Mouse (Mus musculus): ENCODE data around the gene Coro6.
A peak's percentile ranks its signal among the peaks of the same experiment; 100 is the strongest.

The Coro6 gene

DNA sequence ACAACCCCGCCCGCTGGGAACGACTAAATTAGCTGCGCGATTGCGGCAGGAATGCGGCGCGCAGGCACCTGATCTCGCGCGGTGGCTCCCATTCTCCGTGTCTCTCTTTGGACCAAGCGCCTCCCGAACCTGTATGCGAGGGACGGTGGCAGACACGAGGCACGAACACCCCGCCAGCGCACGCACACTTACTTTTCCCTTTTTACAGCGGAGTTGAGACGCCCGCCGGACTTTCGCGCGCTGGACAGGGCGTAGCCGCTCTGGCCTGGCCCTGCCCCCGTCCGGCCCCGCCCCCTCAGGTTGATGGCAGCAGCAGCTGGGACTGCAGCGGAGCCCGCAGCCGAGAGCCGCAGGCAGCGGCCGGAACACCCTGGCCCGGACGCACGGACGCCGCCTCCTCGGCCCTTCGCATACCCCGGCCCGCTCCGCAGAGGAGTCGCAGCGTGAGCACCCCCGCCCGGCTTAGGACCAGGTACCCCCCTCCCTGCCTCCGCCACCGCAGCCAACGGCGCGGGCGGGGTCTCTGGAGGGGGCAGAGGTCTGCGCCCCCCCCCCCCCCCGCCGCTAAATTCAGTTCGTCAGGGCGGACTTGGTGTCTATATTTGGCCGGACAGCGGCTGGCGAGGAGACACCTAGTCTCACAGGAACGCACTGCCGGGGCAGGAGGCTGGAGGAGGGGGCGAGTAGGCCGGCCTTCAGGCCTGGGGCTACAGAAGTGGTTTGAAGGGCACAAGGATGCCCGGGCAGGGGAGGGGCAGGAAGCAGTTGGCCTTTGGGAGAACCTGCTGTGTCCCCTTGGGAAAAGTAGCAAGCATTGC, at the start of gene Coro6:
TSS of gene Coro6 (plus strand) at position 129 of the 818 bp plus-strand sequence.
- peak; percentile 65 to 78 for DNase-seq

DNA sequence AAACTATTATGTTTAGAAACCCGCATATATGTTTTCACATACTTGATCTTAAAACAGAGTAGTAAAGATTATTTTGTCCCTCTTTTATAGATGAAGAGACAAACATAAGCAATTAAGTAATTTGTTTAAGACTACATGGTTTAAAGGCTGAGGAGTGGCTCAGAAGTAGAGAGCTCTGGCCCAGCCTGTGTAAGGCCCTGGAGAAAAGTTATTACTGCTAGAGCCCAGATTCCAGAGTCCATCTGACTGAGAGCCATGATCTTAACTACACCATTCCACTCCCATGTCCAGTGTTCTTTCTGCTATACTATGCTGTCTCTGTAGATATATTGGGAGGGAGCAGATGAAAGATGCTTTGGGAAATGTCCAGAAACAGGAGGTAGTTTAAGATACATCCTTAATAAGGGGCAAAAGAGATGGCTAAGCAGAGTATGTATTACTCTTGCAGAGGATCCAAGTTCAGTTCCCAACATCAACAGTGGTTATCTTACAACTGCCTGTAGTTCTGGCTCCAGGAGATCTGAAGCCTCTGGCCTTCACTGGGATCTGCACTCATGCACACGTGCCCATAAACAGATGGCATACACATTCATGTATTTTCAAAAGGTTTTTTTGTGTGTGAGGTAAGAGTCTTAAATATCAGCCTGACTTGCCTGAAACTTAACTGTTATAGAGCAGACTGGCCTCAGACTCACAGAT, 47.9 kb upstream of the Coro6 start:
- DNase-seq: no peak

DNA sequence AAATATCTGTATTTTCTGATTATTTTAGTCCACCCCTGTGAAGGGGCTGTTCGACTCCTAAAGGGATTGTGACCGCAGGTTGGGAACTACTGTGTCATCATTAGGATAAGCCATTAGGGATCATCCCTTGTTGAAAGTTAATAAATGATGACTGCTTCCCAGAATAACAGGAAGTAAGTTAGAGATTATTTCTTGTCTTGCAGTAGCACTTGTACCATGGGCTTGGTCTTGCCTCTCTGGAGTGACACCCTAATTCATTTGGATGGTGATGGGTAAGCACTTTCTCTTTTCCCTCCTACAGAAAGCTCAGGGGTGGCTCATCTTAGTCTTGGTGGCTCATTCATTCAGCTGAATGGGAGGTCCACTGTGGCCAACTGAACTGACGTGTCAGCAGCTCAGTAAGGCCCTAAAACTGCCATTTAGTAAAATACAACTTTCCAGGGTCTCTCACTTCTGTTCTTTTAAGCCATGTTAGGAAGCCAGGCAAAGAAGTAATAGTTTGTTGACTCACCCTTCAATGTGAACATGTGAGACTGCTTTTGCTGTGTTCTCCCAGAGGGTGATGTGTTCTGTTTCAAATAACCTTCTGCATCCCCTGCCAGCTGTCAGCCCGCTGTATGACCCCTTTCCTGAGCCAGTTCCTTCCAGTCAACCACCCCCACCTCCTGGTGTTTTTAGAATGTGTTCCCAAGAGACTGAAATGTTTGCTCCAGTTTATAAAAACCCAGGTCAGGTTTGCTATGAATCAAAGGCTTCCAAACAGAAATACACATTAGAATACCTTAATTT, 45.8 kb upstream of the Coro6 start:
- no peak for DNase-seq

DNA sequence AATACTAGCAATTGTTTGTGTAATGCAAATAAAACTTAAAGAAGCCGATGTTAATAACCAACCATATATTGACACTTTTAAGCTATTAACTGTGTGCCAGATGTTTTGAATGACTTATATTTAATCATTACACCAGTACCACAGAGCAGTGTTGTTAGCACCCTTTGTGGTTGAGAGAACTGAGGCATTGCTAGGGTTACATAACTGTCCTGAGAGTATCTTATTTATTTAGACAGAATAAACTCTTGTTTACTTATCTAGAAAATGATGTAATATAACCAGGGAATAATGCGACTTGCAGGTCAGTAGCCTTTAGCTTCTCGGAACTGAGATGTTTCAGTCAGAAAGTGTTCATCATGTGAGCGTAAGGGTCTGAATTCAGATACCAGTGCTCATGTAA, 44.2 kb upstream of the Coro6 start:
- DNase-seq: no peak

DNA sequence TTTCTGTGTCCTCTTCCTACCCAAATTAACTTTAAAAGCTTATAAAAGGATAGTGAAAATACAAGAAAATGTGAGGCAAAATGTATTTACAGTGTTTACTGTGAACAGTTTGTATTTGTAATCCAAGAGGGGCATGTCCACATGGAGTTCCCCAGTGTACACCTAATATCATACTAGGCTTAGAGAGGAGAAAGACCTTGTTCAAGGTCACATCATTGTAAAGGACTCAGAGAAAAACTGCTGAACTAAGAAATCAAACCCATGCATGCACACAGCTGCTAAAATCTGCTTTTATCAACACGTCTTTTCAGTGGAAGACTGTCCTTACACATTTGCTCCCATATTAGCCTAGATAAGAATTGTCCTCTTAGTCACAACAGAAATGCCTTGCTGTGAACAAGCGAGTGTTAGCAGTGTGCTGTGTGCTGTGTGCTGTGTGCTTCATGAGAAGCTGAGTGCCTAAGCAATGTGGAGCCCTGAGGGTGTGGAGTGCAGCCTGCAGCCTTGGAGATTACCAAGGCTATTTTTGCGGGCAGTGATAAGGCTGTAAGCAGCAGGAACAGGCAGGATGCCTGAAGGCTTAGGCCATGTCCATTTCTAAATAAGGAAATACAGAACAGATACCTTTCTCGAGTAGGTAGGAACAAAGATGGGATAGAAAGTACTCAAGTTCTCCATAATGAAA, 38.9 kb upstream of the Coro6 start:
- DNase-seq: no peak

DNA sequence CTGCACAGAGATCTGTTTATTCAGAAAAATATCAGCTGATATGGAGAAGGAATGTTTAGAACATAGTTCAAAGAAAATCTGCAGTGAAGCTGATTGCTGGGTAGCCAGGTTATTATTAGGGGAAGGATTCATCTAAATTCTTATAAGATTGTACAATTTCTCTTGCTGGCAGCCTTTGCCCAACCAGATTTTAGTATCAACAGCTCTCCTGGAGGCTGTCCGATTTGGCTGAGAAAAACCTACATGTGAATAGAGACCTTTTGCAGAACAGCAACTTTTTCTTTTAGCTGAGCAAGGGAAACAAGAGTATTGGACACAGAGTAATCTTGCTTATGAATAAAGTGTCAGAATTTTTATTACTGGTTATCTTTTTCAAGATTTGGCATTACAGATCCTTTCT, 33.8 kb upstream of the Coro6 start:
- DNase-seq: no peak

DNA sequence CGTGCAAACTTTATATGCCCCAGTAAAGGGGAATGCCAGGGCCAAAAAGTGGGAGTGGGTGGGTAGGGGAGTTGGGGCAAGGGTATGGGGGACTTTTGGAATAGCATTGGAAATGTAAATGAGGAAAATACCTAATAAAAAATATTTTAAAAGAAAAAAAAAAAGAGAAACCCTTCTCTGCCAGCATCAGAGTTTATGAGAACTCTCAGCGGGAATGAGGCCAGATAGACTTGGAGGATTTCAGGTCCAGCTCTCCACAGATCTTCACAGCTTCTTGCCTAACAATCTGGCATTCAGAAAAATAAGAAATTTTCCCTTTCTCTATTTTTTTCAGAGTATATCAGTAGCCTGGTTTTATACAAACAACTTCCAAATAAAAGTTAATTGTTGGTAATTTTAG, 25.2 kb upstream of the Coro6 start:
- DNase-seq: no peak

DNA sequence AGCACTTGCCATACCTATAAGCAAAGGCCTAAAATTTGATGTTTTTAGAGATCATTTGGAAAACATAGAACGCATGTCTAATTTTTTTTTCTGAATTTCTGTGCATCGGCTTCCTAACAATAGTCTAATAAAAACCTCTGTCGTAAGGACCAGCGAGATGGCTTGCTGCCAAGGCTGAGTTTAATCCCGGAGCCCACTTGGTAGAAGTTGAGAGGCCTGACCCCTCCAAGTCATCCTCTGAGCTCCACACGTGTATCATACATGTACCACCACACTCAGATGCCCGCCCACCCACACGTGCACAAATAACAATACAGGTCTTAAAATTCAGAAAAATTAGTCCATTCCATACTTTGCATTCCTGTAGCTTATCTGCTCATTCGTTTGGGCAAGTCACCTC, 22.1 kb upstream of the Coro6 start:
- no peak for DNase-seq

DNA sequence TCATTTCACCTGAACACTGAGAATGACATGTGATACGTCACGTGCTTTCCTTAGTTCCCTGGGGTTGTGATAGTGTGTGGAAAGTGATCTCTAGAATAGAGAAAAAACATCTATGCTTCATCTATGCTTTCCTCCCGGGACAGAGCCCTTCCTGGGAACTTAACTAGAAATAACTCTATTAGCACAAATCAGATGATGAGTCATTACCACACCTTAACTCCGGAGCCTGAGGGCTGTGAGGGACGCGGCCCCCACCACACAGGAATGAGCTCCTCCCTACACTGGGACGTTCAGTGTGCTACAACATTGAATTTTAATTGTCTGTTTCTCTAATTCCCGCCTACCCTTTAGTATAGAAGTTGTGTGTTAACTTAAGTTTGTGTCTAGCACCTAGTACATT, 21.2 kb upstream of the Coro6 start:
- no peak for DNase-seq

DNA sequence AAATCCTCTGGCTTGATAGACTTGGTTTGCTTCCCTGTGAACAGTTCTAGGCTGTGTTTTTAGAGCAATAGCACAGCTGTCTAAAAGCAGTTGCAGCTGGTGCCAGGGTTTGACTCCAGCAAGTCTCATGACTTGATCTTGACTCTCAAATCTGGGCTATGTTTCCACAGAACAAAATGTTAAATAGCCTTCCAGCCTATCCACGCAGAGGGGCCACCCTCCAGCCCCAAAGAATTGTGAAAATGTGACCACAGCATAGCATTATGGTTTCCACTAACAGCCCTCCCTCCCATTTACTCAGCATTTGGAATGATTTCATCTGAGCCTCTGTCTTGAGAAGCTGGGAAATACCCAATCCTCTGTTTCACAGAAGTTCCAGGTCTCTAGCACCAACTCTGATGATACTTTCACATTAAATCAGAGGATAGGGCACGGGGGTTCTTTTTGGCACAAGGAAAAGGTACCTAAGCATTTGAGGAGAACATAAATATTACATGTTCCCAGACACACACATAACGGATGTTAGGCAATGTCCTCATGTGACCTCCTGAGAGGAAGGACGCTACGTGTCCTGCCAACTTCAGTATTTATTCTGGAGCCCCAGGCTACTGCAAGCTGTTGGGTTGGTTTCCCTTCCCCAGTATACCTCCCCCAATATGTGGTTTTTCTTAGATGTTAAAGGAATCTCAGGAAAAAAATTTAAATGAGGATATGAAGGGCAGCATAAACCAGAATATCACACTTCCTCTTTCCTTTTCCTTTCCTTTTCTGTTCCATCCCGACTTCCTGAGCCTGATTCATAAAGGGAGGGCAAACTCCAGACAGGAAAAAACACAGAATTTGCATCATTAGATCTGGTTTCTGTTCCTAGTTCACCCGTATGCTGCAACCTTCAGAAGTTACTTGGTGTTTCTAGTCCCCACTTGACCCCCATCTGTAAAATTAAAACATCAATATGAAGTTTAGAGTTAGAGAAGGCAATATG, 19.7 kb upstream of the Coro6 start:
- DNase-seq: peak; percentile 37 to 55

DNA sequence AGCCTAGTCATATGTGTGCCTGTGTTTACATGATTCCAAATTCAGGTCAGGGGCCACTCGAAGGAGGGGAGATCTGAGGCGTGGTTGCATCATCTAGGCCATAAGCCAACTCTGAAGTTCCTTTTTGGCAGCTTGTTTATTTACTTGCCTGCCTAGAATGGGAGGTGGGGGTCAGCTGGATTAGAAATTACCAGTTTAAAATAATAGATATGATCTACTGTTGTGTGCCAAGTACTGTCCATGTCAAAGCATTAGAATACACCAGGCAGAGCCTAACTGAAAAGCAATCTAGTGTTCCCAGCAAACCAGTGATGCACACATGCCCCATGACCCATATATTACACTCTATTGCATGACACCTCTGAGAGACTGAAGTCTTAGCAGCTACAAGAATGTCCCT, 17.3 kb upstream of the Coro6 start:
- peak in 1 of 2 experiments; percentile 52 for DNase-seq

DNA sequence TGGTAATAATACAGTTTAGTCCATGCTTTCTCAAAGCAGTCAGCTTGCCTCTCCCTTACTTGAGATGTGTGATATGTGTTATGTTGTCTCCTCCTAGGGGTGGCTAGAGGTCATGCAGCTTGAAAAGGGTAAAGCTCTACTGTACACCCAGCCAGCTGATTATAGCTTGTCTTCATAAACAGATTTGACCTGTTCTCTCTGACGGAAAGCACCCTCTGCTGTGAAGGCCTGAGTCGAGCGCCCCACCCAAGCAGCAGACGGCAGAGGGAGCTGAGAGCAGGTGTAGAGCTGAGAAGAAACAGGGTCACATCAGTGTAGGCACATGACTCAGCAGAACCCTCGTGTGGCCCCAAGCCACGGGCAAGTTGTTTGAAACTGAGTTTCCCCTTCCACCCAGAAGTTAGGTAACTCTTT, 15.6 kb upstream of the Coro6 start:
- peak; percentile 63 to 75 for DNase-seq

DNA sequence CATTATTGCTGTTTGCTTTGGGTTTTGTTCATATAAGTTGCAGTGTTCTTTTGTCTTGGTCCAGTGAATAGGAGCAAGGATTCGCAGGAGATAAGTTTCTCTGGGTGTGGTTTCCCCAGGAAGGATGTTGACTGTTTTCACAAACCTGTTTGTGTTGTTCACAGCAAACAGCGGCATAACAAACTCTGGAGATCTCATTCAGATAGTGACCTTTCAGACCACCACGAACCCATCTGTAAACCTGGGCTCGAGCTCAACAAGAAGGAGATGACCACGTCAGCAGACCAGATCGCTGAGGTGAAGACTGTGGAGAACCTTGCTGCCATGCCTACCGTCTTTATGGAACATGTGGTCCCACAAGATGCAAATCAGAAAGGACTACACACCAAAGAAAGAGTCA, 13.0 kb upstream of the Coro6 start:
- DNase-seq: no peak

DNA sequence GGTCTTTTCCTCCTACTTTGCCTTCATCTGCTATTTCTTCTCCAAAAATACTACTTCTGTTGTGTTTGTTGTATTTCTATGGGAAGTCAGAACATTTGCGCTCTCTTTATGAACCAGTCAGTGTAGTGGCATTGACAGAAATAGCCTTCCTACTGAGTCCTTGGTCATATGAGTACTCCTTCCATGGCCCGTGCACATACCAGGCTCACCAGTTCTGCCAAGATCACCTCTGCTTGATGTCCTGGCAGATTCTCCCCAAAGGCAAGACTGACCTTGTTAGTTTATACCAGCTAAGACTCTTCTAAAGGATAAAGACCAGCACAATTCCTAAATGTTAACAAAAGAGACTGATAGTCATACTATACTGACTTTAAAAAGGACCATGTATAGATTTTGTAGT, 10.5 kb upstream of the Coro6 start:
- DNase-seq: no peak

DNA sequence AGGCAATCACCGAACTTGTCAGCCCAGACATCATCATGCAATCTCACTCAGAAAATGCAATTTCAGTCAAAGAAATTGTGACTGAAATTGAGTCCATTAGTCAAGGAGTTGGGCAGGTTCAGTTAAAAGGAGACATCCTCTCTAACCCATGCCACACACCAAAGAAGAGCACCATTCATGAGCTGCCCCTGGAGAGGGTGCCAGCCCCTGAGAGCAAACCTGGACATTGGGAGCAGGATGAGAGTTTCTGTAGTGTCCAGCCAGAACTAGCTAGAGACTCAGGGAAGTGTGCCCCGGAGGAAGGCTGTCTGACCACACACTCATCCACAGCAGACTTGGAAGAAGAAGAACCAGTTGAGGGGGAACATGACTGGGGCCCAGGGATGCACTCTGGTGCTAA, 8.8 kb upstream of the Coro6 start:
- no peak for DNase-seq

DNA sequence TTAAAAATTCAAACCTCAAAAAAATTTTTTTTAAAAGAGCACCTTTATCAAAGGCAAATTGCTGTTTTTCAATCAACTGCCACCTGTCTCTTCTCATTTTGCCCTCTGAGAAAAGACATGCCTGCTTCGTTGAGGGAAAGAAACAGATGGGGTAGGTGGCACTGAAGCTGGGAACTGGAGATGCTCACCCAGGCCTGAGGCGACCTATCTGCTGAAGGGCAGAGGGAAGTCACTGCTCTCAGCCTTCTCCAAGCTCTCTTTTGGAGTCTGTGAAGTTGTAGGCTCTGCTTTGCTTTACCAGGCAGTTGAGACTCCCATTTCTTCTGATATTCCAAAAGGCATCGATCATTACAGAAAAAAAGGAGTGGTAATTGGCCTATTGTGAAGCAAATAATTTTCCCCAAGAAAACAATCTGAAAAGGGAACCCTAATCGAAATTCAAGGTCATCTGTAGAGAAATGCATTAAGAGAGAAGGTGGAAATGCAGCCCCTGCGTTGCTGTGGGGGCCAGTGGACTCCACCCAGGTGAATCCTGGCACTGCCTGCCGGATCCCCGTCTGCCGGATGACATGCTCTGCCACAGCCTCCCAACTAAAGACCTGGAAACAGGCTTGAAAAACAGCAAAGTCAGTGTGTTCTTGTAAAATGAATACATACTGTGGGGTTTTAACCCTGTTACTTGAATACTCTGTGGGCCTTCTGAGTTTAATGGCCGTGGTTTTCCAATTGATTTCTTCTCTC, 6.3 kb upstream of the Coro6 start:
- DNase-seq: no peak

DNA sequence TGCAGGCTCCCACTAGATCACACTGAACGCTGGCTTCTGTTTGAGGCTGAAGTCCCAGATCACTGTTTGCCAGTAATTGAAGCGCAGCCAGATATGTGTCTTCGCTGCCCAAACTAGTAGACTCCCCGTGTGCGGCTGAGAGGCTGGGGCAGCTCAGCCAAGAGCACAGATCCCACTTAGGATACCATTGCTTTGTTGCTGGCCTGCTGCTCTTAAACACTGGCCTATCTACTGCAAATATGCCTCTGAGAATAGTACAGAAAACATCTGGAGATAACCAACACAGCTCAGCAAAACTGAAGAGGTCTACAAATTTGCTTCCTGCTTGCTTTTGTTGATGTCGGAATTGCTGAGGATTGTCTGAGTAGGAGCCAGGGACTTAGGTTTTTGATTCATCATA, 5.3 kb upstream of the Coro6 start:
- peak in 1 of 2 experiments; percentile 26 for DNase-seq

DNA sequence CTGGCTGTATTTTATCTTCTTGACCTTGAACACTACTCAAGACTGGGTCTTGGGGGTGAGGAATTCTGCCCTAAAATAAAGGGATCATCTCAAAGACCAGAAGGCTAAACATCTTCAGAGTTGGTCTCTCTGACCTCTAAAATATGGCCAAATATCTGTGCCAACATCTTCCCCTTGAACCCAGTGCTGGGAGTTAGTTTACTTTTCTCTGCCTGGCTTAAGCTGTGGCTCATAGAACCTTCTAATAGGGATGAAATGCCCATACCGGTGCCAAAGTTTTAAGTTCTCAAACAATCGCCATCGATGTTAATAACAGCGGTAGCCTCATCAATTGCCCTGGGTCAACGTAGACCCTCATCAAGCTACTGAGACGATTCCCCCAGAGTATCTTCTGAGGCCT, 355 bp upstream of the Coro6 start:
- DNase-seq: no peak

DNA sequence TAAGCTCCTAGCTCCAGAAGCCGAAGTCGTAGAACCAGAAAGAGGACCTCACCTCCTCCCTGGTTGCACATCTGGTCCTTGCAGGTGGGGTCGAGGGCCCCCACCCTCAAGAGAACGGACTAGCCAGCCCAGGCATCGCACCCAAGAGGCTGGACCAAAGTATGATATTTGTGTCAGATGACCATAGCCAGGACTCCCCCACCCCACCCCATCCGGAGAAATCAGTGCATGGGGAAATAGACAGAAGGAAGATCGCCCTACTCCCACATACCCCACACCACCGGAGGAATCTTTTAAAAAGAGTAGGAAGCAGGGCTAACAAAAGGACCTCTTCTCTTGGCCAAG, 862 bp downstream of the Coro6 start:
- DNase-seq: no peak

DNA sequence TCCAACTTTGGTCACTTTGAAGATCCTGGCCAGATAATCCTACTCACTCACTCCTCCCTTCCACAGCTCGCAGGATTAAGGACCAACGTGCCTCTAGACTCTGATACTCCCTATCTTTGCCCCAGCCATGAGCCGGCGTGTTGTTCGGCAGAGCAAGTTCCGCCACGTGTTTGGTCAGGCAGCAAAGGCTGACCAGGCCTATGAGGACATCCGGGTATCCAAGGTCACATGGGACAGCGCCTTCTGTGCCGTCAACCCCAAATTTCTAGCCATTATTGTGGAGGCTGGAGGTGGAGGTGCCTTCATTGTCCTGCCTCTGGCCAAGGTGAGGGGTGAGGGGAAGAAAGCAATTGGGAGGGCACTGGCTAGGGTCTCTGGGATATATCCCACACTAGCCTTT, 1.6 kb downstream of the Coro6 start:
- no peak for DNase-seq

DNA sequence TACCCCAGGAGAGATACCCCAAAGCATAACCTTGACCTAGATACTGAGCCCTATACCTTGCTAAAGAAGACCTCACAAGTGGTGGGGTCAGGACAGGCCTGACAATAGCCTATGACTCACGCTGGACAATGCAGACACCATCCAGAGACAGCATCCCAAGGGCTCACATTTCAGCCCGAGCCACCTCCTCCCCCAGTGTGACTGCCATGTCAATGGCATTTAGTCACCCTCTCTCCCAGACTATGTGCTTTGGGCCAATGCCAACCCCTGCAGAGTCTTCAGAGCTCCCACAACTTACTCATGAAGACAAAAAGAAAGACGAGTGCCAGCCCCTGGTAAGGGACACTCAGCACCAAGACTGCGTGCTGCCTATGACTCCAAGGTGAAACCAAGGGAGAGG, 2.5 kb downstream of the Coro6 start:
- no peak for DNase-seq

Measured in kidney, adult 8-10 months (tissue).